Mouse (Mus musculus) spleen, postnatal 14 days (tissue): ENCODE data around the gene Rpap2.

Experiments used
- DNase-seq, 2 experiments: peaks; one replicate each; pipeline ENCODE4 v3.0.0; 2021 to 2022; ENCODE audit warnings: low spot score in 2 of 2

Gene Rpap2

GRCm38 (mm10) chr5:107597301-107598077 is at the start of gene Rpap2, which contains the start of gene Glmn:
Gene Rpap2 (plus strand): TSS chr5:107597373.
Gene Glmn (minus strand): TSS chr5:107597888.
- DNase-seq, result peak; percentile 73 to 74

GRCm38 (mm10) chr5:107547955-107548354 is 49.2 kb upstream of the Rpap2 start:
- no peak for DNase-seq

GRCm38 (mm10) chr5:107548444-107548843 is 48.7 kb upstream of the Rpap2 start:
- DNase-seq, result no peak

- no peak for DNase-seq
Measured at GRCm38 (mm10) chr5:107554336-107554735, 42.8 kb upstream of the Rpap2 start.

- no peak for DNase-seq
Measured at GRCm38 (mm10) chr5:107556969-107557368, 40.2 kb upstream of the Rpap2 start.

- no peak for DNase-seq
Measured at GRCm38 (mm10) chr5:107569148-107569547, 28.0 kb upstream of the Rpap2 start.

- DNase-seq, result no peak
Measured at GRCm38 (mm10) chr5:107598380-107598779, 1.2 kb downstream of the Rpap2 start.

- DNase-seq, result peak; percentile 27 to 53
Measured at GRCm38 (mm10) chr5:107611224-107611623, 14.1 kb downstream of the Rpap2 start.

GRCm38 (mm10) chr5:107617986-107618385 is 20.8 kb downstream of the Rpap2 start:
- DNase-seq, result no peak

GRCm38 (mm10) chr5:107621327-107621726 is 24.2 kb downstream of the Rpap2 start:
- DNase-seq, result no peak

- no peak for DNase-seq
Measured at GRCm38 (mm10) chr5:107633651-107634050, 36.5 kb downstream of the Rpap2 start.

GRCm38 (mm10) chr5:107637106-107637505 is 39.9 kb downstream of the Rpap2 start:
- no peak for DNase-seq

GRCm38 (mm10) chr5:107638366-107638765 is 41.2 kb downstream of the Rpap2 start:
- no peak for DNase-seq

GRCm38 (mm10) chr5:107644595-107644994 is 47.4 kb downstream of the Rpap2 start:
- no peak for DNase-seq

GRCm38 (mm10) chr5:107645935-107646334 is 48.8 kb downstream of the Rpap2 start:
- no peak for DNase-seq

- DNase-seq, result no peak
Measured at GRCm38 (mm10) chr5:107647580-107647979, 50.4 kb downstream of the Rpap2 start.

GRCm38 (mm10) chr5:107648552-107649125 is 51.5 kb downstream of the Rpap2 start:
- no peak for DNase-seq

GRCm38 (mm10) chr5:107649680-107650079 is 52.5 kb downstream of the Rpap2 start:
- no peak for DNase-seq

GRCm38 (mm10) chr5:107650427-107650826 is 53.3 kb downstream of the Rpap2 start:
- no peak for DNase-seq

- DNase-seq, result no peak
Measured at GRCm38 (mm10) chr5:107652055-107652660, 55.0 kb downstream of the Rpap2 start.

- DNase-seq, result no peak
Measured at GRCm38 (mm10) chr5:107678392-107678791, 81.2 kb downstream of the Rpap2 start.

- no peak for DNase-seq
Measured at GRCm38 (mm10) chr5:107681300-107681699, 84.1 kb downstream of the Rpap2 start.

GRCm38 (mm10) chr5:107684380-107684779 is 87.2 kb downstream of the Rpap2 start:
- DNase-seq, result no peak
